Mouse (Mus musculus): ENCODE data around the gene Kat5. TPM values are rescaled to one million over a fixed set of nuclear protein-coding genes. Genes with fewer than 3 reads are reported as not detected.
A peak's percentile ranks its signal among the peaks of the same experiment; 100 is the strongest.

Gene Kat5
- polyA plus RNA-seq, 1 experiment = 37.1 TPM

DNA sequence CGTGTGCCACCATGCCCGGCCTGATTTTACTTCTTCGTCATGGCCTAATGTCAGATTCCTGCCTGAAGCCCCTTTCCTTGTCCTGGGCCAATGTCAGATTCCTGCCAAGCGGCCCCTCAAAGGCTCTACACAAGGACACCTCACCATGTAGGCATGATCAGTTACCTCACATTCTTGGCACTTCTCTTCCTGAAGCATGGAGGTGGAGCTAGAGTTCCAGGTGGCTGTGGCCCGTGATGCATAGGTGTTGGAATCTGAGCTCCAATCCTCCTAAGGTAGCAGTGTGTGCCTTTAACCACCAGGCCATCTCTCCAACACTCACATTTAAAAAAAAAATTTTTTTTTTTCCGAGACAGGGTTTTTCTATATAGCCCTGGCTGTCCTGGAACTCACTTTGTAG lies 29.3 kb downstream of the Kat5 start:
- H3K4me3 ChIP-seq = no peak overlapping the region
- TF ChIP-seq TCF12 (IDR thresholded peaks at IDR 0.05; ENCODE audit: insufficient read depth, poor library complexity, severe bottlenecking) (no peak), TCF3 (IDR thresholded peaks at IDR 0.05; ENCODE audit: insufficient read length, low read depth) (no peak), CEBPB (IDR thresholded peaks at IDR 0.05; ENCODE audit: insufficient read depth, poor library complexity, severe bottlenecking) (no peak), POLR2A (IDR thresholded peaks at IDR 0.05; ENCODE audit: insufficient read length, low read depth) (no peak), SRF (IDR thresholded peaks at IDR 0.05; ENCODE audit: control insufficient read depth, insufficient read length, low read depth) (no peak), MYOG (IDR thresholded peaks at IDR 0.05; ENCODE audit: control insufficient read depth in 1 of 3, insufficient read depth in 1 of 3, insufficient read length in 2 of 3, low read depth in 2 of 3) (no peak), E2F4 (IDR thresholded peaks at IDR 0.05; ENCODE audit: insufficient read depth) (no peak), USF1 (IDR thresholded peaks at IDR 0.05; ENCODE audit: low read depth) (no peak), REST (IDR thresholded peaks at IDR 0.05; ENCODE audit: insufficient read depth, insufficient read length) (no peak), MAX (IDR thresholded peaks at IDR 0.05; ENCODE audit: low read depth) (no peak), POLR2AphosphoS2 (IDR thresholded peaks at IDR 0.05; ENCODE audit: insufficient read length, low read depth) (no peak), MYOD1 (IDR thresholded peaks at IDR 0.05; ENCODE audit: control insufficient read depth in 1 of 3, insufficient read length in 2 of 3, low read depth in 2 of 3) (no peak)
- no peak overlapping the region for H3K4me2 ChIP-seq (ENCODE audit: low read depth)
- no peaks in the 10 kb centered on the region for H3K79me2 ChIP-seq (ENCODE audit: control insufficient read depth, insufficient read depth)
- no peak overlapping the region for H3ac ChIP-seq (ENCODE audit: control insufficient read depth, insufficient read length)
- H3K36me3 ChIP-seq (ENCODE audit: control insufficient read depth, insufficient read depth) = no peaks in the 10 kb centered on the region
- H3K27me3 ChIP-seq (ENCODE audit: control insufficient read depth, insufficient read depth, insufficient read length) = no peaks in the 10 kb centered on the region

DNA sequence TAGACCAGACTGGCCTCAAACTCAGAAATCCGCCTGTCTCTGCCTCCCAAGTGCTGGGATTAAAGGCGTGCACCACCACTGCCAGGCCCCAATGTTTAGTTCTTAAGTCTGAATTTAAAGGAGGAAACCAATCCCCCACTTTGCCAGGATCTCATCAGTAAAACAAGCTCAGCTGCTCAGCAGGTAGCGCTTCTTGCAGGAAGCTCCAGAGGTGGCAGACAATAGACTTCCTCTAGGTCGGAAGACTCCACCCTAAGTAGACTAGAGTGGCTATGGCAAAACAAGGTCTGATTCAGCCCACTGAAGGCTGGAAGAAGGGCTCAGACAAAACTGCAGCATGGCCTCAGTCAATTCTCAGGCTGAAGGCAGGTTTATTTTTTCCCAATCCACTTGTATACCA lies 30.1 kb downstream of the Kat5 start:
- H3K36me3 ChIP-seq (ENCODE audit: control insufficient read depth, insufficient read depth) = no peaks in the 10 kb centered on the region
- TF ChIP-seq MAX (IDR thresholded peaks at IDR 0.05; ENCODE audit: low read depth) (no peak), MYOD1 (IDR thresholded peaks at IDR 0.05; ENCODE audit: control insufficient read depth in 1 of 3, insufficient read length in 2 of 3, low read depth in 2 of 3) (no peak), SRF (IDR thresholded peaks at IDR 0.05; ENCODE audit: control insufficient read depth, insufficient read length, low read depth) (no peak), CEBPB (IDR thresholded peaks at IDR 0.05; ENCODE audit: insufficient read depth, poor library complexity, severe bottlenecking) (no peak), E2F4 (IDR thresholded peaks at IDR 0.05; ENCODE audit: insufficient read depth) (no peak), MYOG (IDR thresholded peaks at IDR 0.05; ENCODE audit: control insufficient read depth in 1 of 3, insufficient read depth in 1 of 3, insufficient read length in 2 of 3, low read depth in 2 of 3) (no peak), POLR2A (IDR thresholded peaks at IDR 0.05; ENCODE audit: insufficient read length, low read depth) (no peak), USF1 (IDR thresholded peaks at IDR 0.05; ENCODE audit: low read depth) (no peak), REST (IDR thresholded peaks at IDR 0.05; ENCODE audit: insufficient read depth, insufficient read length) (no peak), TCF12 (IDR thresholded peaks at IDR 0.05; ENCODE audit: insufficient read depth, poor library complexity, severe bottlenecking) (no peak), TCF3 (IDR thresholded peaks at IDR 0.05; ENCODE audit: insufficient read length, low read depth) (no peak), POLR2AphosphoS2 (IDR thresholded peaks at IDR 0.05; ENCODE audit: insufficient read length, low read depth) (no peak)

DNA sequence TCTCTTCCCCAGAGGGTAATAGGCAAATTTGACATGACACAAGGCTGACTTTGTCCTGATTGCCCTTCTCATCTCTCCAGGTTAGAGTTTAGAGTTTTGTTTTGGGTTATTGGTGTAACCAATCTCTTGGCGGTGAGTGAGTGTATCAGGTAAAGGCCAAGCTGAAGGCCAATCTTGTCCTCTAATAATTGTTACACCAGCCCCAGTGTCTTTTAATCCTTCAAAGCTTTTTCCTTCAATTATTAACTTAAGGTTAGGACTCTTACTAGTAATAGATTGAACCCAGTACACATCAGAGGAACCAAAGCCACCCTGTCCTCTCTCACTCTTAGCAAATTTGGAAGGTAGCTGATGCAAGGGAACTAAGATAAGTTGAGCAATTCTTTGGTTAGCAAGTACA lies 34.7 kb downstream of the Kat5 start:
- no peaks in the 10 kb centered on the region for H3K36me3 ChIP-seq (ENCODE audit: control insufficient read depth, insufficient read depth)
- no peak overlapping the region for H3K4me2 ChIP-seq (ENCODE audit: low read depth)
- H3ac ChIP-seq (ENCODE audit: control insufficient read depth, insufficient read length) = no peak overlapping the region
- H3K27me3 ChIP-seq (ENCODE audit: control insufficient read depth, insufficient read depth, insufficient read length) = no peaks in the 10 kb centered on the region
- TF ChIP-seq REST (IDR thresholded peaks at IDR 0.05; ENCODE audit: insufficient read depth, insufficient read length) (no peak), POLR2AphosphoS2 (IDR thresholded peaks at IDR 0.05; ENCODE audit: insufficient read length, low read depth) (no peak), SRF (IDR thresholded peaks at IDR 0.05; ENCODE audit: control insufficient read depth, insufficient read length, low read depth) (no peak), E2F4 (IDR thresholded peaks at IDR 0.05; ENCODE audit: insufficient read depth) (no peak), MYOG (IDR thresholded peaks at IDR 0.05; ENCODE audit: control insufficient read depth in 1 of 3, insufficient read depth in 1 of 3, insufficient read length in 2 of 3, low read depth in 2 of 3) (no peak), USF1 (IDR thresholded peaks at IDR 0.05; ENCODE audit: low read depth) (no peak), TCF3 (IDR thresholded peaks at IDR 0.05; ENCODE audit: insufficient read length, low read depth) (no peak), MAX (IDR thresholded peaks at IDR 0.05; ENCODE audit: low read depth) (no peak), POLR2A (IDR thresholded peaks at IDR 0.05; ENCODE audit: insufficient read length, low read depth) (no peak), CEBPB (IDR thresholded peaks at IDR 0.05; ENCODE audit: insufficient read depth, poor library complexity, severe bottlenecking) (no peak)
- H3K79me2 ChIP-seq (ENCODE audit: control insufficient read depth, insufficient read depth) = no peaks in the 10 kb centered on the region
- no peak overlapping the region for H3K4me3 ChIP-seq

More for the DNA sequence above, 30.1 kb downstream of the Kat5 start:
- no peak overlapping the region for H3ac ChIP-seq (ENCODE audit: control insufficient read depth, insufficient read length)
- H3K79me2 ChIP-seq (ENCODE audit: control insufficient read depth, insufficient read depth) = no peaks in the 10 kb centered on the region
- no peak overlapping the region for H3K4me3 ChIP-seq
- H3K4me2 ChIP-seq (ENCODE audit: low read depth) = no peak overlapping the region
- H3K27me3 ChIP-seq (ENCODE audit: control insufficient read depth, insufficient read depth, insufficient read length) = no peaks in the 10 kb centered on the region

DNA sequence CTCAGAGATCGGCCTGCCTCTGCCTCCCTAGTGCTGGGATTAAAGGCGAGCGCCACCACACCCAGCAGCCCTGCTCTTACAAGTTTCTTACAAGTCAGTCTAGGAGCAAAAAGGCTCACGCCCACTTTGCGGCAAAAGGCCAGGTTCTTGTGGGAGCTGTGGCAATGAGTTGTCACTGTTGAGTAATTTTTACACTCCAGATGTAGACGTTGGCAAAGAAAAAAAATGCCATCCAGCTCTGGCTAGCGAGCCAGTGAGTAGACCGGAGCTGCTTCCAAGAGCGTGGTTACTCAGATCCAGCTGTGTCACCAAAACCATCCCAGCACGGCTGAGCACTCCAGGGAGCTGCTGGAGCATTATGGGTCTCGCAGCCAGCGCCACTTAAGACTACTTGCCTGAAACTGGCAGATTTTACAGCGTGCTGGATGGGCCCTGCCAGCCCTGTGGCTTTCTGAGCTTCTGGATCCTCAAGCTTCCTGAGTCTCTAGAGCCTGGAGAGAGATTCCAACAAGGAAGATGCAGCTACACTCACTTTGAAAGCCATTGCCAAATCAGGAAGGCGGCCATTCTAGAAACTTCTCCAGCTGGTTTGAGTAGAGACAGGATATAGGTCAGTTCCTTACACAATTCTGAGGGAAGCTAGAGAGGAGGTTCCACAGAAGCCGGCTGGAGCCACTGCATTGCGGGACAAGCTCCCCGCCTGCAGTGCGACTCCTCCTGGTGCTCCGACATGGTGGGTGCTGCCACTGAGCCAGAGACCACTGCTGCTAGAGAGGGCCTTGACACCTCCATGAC lies 37.5 kb downstream of the Kat5 start:
- TF ChIP-seq MYOD1 (IDR thresholded peaks at IDR 0.05; ENCODE audit: control insufficient read depth in 1 of 3, insufficient read length in 2 of 3, low read depth in 2 of 3) (peak in 1 of 3 experiments; percentile 9), CEBPB (IDR thresholded peaks at IDR 0.05; ENCODE audit: insufficient read depth, poor library complexity, severe bottlenecking) (peak; percentile 92), SRF (IDR thresholded peaks at IDR 0.05; ENCODE audit: control insufficient read depth, insufficient read length, low read depth) (no peak), REST (IDR thresholded peaks at IDR 0.05; ENCODE audit: insufficient read depth, insufficient read length) (no peak), POLR2AphosphoS2 (IDR thresholded peaks at IDR 0.05; ENCODE audit: insufficient read length, low read depth) (peak; percentile 34), POLR2A (IDR thresholded peaks at IDR 0.05; ENCODE audit: insufficient read length, low read depth) (no peak)
- H3ac ChIP-seq (ENCODE audit: control insufficient read depth, insufficient read length) = no peak overlapping the region

More for the DNA sequence above, 37.5 kb downstream of the Kat5 start:
- H3K4me2 ChIP-seq (ENCODE audit: low read depth) = peak overlapping the region; percentile 46
- H3K4me3 ChIP-seq = no peak overlapping the region
- no peaks in the 10 kb centered on the region for H3K79me2 ChIP-seq (ENCODE audit: control insufficient read depth, insufficient read depth)
- no peaks in the 10 kb centered on the region for H3K36me3 ChIP-seq (ENCODE audit: control insufficient read depth, insufficient read depth)
- H3K27me3 ChIP-seq (ENCODE audit: control insufficient read depth, insufficient read depth, insufficient read length) = no peaks in the 10 kb centered on the region

Measured in myocyte (in vitro differentiated cells).